Mouse (Mus musculus) testis, postnatal 14 days (tissue): Measurements from ENCODE around the gene Pbrm1.

Experiments
- DNase-seq: peaks from one replicate; pipeline ENCODE4 v3.0.0; 2021; ENCODE audit warnings: low spot score

The Pbrm1 gene

GRCm38 (mm10) chr14:31079313-31080028, 60.5 kb downstream of the Pbrm1 start:
- DNase-seq, result no peak

GRCm38 (mm10) chr14:31081147-31081546, 62.2 kb downstream of the Pbrm1 start:
- no peak for DNase-seq

DNA sequence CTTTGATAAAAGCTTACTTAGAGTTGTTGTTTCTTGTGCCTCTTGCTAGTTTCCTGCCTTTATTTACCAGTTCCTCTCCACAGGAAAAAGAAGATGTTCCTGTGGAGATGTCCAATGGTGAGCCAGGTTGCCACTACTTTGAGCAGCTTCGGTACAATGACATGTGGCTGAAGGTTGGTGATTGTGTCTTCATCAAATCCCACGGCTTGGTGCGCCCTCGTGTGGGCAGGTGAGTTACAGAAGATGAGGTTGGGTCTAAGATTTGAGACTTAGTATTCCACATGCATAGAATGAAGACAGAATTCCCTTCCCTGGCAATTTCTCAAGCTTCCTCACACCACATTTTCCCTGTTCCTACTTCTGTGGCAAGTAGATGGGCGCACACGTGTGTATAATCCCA, 68.5 kb downstream of the Pbrm1 start:
- DNase-seq, result no peak

DNA sequence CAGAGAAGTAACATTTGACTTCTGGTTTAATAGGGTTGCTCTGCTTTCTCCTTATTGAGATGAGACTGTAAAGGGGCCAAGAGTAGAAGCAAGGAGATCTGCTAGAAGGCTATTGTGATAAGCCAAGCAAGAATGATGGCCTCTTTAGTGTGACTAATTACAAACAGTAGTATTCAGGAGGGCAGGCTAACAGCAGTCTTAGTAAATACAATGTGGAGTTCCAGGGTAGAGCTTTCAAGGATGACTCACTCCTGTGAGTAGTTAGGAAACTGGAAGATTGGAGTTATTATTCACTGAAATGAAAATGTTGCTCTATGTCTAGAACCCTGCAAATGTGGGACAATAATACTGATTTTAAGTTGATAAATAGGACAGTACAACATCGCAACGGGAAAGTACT, 69.6 kb downstream of the Pbrm1 start:
- no peak for DNase-seq

DNA sequence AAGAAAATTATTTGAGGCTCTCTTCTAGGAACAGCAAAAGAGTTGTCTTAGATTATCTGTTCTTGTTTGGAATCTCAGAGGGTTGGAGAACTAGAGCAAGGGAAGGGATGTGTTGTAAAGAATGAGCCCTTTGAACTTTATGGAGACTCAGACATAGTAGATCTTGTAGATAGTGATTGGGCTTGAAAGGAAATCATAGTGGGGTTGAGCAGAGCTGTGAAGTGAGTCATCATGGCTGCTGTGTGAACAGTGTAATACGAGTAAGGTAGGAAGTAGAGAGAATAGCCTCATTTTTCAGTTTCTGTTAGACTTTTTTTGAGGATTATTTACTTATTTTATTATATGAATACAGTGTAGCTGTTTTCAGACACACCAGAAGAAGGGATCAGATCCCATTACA, 71.0 kb downstream of the Pbrm1 start:
- DNase-seq, result no peak

DNA sequence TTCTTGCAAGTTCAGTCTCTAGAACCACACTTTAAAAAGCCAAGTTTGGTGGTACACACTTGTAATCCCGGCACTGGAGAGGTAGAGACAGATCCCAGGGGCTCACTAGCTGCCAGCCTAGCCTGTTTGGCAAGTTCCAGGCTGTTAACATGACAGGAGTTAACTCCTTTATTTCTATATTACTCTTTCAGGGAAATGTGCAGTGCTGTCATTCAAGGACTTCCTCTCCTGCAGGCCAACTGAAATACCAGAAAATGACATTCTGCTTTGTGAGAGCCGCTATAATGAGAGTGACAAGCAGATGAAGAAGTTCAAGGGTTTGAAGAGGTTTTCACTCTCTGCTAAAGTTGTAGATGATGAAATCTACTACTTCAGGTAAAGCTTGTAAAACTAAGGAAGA, 86.2 kb downstream of the Pbrm1 start:
- no peak for DNase-seq

- DNase-seq, result no peak
Observed at GRCm38 (mm10) chr14:31110613-31111012, 91.7 kb downstream of the Pbrm1 start.

GRCm38 (mm10) chr14:31112187-31112586, 93.2 kb downstream of the Pbrm1 start:
- no peak for DNase-seq

DNA sequence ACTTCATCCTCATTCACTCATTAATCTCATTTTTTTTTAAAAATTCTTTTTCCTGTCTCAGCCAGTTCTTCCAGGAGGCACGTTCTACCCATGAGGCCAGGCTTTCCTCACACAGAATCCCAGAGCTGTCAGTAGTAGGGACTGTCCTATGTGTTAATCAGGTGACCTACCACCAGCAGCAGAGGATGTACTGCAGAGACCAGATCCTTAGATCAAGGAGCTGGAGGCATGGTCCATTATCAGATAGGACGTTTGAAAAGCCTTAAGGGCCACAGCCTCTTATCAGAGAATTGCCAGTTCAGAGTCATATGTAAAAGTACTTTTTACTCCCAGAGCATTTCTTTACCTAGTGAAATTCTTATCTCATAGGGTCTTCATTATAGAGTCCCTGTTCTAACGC, 95.1 kb downstream of the Pbrm1 start:
- DNase-seq, result no peak

DNA sequence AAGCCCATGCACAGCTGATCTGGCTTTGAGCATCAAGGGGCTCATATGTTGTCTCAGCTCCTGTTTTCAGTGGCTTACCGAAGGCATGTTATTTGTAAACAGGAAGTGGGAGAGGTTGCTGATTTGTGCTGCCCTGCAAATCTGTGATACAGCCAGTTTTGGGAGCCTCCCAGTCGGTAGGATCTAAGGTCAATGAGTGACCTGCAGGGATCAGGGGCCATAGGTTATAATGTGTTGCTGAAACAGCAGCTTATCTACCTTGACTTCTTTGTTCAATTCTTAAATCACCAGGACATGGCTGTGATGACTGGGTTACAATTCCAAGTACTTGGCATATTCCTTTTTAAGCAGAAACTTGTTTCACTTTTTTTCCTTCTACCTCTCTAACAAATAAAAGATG, 96.6 kb downstream of the Pbrm1 start:
- no peak for DNase-seq

GRCm38 (mm10) chr14:31125106-31126075, 106.5 kb downstream of the Pbrm1 start:
- DNase-seq, result no peak

- no peak for DNase-seq
Observed at GRCm38 (mm10) chr14:31126826-31127225, 107.9 kb downstream of the Pbrm1 start.

DNA sequence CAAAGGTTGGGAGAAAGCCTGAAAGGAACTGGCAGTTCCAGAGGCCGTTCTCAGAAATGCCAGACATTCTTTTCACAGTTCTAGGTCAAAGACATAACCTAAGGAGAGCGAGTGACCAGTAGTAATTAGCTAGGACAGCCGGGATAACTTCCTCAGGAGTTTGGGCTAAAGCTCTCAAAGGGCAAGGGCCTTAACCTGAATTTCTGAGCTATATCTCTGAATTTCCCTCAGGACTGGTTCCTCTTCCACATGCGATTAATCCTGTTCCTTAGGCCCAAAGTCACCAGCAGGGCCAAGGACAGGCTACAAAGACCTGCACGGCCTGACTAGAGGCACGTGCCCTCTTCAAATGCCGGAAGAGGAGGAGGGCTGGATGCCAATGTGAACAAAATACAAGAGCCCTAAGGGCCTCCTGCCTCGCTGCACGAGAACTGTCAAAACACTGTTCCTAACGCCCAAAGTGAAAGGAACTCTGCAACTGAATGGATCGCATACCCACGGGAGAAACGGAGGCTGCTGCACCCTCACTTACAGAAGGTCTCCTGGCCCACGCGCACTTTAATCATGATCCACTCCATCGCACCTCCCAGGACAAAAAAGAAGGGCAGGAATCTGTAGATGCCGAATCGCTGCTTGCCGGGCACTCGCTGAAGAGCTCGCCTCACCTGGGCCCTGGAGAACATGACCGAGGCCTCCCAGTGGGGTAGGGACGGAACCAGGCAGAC, 109.3 kb downstream of the Pbrm1 start:
- DNase-seq, result peak; percentile 64

DNA sequence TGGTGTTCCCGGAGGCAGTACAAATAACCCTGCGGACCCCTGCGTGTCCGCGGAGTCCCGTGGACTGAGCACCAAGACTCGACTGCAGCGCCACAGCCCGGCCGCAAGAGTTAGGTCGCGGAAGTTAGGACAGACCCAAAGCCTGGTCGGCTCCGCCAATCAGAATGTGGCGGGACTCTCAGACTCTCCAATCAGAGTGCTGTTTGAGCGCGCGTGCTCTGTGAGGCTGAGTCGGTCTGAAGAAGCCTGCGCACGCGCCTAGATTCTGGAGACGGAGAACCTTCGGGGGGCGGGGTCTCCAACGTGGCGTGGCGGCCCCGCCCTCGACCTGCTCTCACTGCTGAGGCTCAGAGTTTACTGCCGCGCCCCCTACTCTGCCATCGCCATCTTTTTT, 109.9 kb downstream of the Pbrm1 start, which contains the start of gene Smim4:
Gene Smim4 (minus strand): TSS at position 131 of the 394 bp plus-strand sequence.
- DNase-seq, result peak; percentile 98

DNA sequence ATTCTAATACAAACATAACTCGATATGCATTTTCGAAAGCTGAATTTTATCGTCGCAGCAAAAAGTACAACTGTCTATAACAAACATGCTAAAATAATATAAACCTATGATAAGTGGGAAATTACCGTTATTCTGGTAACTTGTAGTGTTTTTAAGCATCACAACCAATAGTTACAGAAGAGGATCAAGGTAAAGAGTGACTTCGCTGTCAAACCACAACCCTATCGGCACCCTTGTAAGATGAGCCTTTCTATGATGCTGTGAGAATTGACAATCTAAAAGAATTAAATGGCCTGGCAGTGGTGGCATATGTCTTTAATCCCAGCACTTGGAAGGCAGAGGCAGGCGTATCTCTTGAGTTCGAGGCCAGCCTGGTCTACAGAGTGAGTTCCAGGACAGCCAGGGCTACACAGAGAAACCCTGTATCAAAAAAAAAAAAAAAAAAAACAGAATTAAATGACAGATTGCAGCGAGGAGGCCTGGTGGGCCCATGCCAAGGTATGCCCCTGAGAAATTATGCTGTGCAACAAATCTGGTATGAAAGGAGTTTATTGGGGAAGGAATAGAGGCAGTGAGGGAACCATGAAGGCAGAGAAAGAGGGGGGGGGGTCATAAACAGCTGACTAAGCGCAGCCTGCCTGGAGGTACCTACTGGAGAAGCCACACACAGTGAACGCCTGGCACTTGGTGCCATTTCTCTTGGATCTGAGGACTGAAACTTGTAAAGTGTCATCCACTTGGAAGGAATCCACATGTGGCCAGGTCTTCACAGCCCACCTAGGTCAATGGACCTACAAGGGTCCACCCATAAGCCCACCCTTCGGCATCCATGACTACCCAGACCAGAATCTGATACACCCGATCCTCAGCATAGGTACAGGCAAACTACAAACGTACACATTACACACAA, 110.6 kb downstream of the Pbrm1 start:
- DNase-seq, result no peak

- peak; percentile 88 for DNase-seq
Observed at GRCm38 (mm10) chr14:31130236-31131220, 111.6 kb downstream of the Pbrm1 start, which contains the start of gene Nt5dc2. Nt5dc2 (plus strand) TSS chr14:31131053.

GRCm38 (mm10) chr14:31131272-31131821, 112.4 kb downstream of the Pbrm1 start:
- DNase-seq, result no peak

DNA sequence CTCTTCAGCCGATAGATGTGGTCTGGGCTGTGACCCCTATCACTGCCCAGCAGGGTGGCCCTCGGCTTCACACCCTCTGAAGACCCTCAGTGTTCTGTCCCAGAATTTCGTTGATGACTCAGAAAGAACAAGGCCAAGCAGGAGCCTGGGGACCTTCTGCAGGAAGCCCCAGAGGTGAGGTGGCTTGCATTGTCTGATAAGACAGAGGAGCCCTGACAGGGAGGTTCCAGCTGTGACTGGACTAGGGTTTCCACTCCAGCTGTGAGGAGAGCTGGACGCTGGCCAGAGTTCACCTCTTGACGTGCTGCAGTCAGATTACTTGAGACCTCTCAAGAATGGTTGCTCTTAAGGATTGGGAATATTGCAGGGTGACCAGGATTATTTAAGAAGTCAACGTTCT, 113.1 kb downstream of the Pbrm1 start:
- DNase-seq, result peak; percentile 17

DNA sequence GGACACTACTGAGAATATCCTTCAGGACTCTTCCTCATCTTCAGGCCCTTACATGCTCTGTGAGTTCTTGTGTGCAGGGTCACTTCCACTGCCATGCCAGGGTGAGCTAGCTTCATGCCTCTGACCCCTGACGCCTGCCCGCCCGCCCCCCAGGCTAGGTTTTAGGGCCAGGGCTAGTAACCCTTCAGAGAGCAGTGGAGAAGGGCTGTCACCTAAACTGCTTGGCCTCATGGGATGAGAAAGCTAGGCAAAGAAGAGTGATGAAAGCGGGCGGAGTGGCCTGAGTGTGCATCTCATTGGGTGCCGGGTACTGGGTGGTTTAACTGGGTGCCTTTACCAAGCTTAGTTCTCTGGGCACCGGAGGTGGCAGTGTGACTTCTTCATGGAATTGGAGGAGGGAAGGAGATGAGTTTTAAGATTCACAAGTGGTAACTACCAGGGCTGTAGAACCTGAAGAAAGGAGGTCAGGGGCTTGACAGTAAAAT, 113.6 kb downstream of the Pbrm1 start:
- peak; percentile 11 for DNase-seq
